Mouse (Mus musculus): ENCODE results near the gene Itm2b.

The Itm2b gene

DNA sequence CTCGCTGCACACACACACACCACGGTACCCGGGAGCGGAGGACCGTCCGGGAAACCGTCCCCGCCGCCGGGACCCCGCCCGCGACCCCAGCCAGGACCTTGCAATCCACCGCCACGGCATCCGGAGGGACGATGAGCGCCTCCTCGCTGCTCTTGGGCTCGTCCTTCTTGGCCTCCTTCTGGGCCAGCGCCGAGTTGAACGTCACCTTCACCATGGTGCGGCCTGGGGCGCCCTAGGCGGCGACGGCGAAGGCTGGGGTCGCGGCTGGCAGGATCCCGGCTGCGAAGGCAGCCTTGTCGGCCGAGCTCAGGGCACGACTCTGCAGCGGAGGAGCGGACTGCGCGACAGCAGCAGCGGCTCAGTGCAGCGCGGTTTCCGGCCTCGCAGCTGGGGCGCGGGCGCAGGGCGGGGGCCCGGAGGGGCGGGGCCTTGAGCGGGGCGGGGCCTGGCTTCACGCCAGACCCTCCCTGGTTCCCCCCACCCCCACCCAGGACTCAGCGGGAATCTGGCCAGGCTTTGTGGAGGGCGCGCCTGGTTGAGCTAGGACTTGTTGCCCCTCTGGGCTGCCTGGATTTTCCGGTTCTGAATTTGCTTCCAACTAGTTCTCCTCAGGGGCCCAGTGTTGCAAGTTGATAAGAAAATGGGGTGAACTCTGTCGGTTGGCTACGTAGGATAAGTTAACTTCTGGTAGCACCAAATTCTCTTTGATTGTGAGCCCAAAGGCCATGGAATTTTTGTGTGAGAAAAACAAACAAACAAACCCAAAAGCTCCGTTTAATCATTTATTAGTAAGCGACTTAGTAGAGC is at the start of gene Itm2b:
TSS of gene Itm2b (minus strand) at position 377 of the 807 bp plus-strand sequence.
- peak; percentile 81 for DNase-seq (ENCODE audit: low spot score)

- DNase-seq (ENCODE audit: low spot score): no peak
Observed at GRCm38 (mm10) chr14:73433487-73433886, 48.4 kb upstream of the Itm2b start.

- DNase-seq (ENCODE audit: low spot score): peak; percentile 8
Observed at GRCm38 (mm10) chr14:73430571-73430970, 45.5 kb upstream of the Itm2b start.

DNA sequence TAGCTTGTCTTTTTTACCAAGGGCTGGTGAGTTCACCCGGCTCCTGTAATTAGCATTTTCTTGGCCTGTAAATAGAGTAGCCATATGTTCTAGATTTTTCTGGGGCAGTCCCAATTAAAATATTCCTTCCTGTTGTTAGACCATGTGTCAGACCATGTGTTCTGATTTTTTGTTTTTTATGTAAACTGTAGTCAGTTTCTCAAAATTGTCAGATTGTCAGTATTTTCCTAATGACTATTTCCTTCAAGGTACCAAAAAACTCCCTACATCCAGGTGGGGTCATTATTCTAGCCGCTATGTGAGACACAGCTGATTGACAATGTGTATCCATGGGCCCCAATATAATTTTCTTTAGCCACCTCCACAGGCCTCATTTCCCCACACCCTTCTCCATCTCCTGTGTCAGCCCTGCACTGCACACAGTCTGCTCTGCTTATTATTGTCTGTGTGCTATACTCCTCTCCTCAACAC is 40.5 kb upstream of the Itm2b start:
- DNase-seq (ENCODE audit: low spot score): no peak

GRCm38 (mm10) chr14:73424961-73425360 is 39.9 kb upstream of the Itm2b start:
- no peak for DNase-seq (ENCODE audit: low spot score)

GRCm38 (mm10) chr14:73423542-73423941 is 38.5 kb upstream of the Itm2b start:
- no peak for DNase-seq (ENCODE audit: low spot score)

DNA sequence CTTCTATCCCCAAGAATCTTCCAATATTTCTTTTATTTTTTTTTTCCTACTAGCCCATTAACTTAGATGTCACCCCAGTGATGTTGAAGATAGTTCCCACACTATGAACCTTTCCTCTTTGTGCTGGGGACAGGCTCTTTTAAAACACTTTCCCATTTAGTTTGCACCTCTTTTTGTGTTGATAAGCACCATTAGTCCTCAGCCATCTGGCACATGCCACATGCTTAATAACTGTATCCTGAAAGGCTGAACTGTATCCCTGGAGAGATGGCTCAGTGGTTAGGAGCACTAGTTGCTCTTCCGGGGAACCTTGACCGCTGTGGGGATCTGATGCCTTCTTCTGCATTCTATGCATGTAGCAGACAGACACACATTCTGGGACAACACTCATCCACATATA is 37.5 kb upstream of the Itm2b start:
- DNase-seq (ENCODE audit: low spot score): no peak

DNA sequence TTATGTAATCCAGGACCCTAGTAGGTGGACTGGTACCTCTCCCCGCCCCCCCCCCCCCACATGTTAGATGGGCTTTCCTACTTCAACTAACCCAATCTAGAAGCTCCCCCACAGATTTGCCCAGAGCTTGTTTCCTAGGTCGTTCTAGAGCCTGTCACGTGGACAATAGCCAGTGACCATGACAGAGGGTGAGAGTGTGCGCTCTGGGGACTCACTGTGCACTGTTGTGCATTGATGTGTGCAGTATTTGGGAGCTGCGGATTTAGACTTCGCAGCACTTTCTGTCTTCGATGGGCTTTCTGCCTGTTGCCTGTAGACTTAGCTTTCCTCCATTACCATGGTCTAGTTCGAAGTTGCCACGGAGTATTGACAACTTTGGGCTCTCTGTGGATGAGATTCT is 36.5 kb upstream of the Itm2b start:
- DNase-seq (ENCODE audit: low spot score): no peak

DNA sequence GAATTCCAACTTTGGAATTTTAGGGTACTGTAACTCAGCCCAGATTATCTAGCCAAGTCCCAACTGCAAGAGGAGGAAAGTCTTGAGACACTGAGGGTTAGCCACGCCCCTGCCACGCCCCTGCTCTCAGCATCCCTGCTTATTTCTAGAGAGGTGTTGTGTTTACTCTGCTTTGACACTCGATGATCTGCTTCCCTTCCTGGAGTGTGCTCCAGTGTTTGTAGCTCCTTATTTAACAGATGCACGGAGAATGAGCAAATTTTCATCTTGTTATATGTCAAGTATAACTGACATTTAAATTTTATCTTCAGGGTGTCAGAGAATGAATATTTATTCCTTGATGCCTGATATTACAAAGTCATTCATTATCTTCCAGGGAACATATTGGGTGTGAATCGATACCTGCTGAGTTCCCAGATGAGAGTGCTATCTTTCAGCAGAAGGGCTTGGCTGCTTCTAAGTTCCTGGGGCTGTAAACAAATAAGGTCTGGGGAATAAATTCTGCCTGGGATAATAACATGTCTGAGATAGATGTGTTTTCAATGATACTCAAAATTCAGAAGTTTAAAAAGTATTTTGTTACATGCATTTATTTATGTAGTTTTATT is 35.2 kb upstream of the Itm2b start:
- no peak for DNase-seq (ENCODE audit: low spot score)

DNA sequence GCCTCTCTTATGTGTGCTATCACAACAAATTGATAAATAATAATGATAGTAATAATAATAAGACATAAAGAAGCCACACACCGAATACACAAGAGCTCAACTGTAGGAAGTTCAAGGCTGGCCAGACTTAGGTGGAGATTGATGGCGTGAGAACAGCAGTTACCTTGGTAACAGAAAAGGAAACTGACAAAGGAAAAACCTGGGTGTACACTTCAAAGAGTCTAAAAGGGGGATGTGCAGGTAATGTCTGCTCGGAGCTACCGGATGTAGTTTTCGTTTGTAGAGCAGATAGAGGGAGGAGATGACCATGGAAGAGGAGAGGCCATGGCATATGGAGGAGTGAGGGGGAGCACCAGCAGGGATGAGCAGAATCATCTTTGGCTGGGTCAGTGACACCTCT is 31.4 kb upstream of the Itm2b start:
- DNase-seq (ENCODE audit: low spot score): peak; percentile 24

DNA sequence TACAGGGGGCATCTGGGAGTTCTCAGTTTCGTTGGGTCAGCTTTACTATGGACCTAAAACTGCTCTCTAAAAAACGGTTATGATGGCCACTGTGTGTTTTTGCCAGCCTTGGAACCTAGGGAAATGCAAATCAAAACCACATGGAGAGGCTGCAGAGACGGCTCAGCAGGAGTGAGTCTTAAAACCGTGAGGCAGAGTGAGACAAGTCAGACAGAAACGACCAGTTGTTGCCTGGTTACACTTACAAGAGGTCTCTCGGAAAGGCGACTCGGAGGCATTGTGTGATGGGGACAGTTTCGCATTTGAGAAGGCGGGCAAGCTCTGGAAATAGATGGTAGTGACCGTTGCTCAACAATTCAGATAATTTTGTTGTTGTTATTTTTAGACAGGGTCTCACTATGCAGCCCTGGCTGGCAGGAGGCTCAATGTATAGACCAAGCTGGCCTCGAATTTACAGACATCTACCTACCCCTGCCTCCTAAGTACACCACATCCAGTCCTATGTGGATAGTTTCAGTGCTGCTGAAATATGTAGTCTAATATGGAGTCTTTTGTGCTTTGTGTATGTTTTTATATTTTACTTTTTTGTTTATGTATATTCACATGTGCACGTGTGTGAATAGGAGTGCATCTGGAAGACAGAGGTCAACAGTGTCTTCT is 30.4 kb upstream of the Itm2b start:
- DNase-seq (ENCODE audit: low spot score): no peak

DNA sequence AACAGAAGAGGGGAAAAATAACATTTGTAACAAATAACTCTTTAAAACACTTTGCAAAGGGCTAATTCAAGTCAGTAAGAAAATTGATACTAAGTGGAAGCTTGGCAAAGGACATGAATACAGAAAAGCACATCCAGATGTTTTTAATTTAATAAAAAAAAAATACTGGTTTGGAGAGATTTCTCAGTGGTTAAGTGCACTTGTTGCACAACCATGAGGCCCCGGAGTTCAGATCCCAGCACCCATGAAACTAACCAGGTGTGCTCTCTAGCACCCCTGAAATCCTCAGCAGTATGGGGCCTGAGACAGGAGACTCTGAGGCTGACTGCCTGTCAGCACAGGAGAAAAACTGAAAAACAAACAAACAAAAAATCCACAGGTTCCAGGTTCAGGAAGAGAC is 26.6 kb upstream of the Itm2b start:
- DNase-seq (ENCODE audit: low spot score): no peak

DNA sequence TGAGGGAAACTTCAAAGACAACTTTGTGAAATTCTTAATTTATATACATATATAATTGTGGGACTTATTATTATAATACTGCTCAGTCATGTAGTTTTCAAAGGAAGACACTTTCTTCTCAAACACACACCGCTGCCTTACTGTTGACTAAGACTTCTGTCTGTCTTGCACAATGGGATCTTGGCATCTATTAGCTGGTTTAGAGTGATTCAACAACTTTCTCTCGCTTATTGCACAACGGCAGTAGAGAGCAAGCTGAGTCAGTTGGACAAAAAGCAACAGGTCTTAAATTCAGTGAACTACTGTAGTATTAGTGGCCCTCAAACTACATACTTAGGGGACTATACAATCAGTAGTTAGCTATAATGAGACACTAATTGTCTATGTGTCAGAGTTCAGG is 25.0 kb upstream of the Itm2b start:
- DNase-seq (ENCODE audit: low spot score): no peak

DNA sequence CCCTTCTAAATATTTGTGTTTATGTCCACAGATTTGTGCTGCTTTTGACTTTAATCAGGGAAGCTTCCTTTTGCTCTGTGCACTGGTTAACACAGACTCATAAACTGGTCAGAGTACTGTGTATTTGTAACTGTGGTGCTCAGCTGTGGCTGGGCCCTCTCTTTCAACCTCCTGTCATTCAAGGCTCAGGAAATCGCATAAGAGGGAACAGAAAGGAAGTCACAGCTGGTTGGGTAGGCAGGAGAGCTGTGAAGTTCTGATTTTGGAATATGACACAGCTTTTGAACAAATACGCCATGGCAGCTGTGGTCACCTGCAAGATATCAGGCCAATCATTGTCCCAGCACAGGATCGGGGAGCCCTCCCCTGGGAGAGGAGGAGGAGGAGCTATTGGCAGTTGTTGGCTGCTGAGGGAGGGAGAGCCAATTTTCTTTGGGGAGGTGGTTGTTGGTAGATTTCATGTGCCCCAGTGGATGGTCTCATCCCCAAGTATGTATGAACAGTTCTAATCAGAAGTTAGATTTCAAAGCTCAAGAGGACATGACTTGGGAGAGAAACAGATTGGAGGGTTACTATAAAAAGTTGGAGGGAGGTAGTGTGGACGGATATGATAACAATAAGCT is 23.2 kb upstream of the Itm2b start:
- DNase-seq (ENCODE audit: low spot score): peak; percentile 13

DNA sequence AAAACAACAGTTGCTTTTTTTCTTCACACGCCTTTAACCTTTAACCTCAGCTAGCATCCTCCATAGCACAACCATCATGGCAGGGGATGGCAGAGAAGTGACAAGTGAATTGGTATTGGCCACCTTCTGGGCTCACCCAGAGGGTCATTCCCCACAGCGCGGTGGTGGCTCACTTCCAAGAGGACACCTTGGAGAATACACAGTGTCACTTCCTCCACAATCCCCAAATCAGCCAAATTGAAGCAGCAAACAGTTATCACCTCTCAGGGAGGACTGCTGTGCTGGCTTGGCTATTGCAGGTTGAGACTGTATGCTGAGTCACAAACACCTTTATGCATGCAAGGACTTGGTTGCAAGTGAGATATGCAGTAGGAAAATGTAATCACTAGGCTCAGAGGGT is 18.9 kb upstream of the Itm2b start:
- no peak for DNase-seq (ENCODE audit: low spot score)

DNA sequence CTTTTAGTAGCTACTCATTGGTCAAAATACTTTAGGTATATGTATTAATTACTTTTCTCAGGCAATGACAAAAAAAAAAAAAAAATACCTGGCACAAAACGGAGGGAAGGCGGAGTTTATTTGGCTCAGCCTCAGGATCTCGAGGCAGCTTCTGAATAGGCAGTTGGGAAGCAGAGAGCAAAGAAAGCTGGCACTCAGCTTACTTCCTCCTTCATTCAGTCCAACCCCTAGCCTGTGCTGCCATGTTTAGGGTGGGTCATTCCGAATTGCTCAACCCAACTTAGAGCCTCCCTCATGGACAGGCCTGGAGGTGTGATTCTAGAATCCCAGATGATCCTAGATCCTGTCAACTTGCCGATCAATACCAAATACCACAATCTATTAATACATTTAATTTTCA is 18.3 kb upstream of the Itm2b start:
- no peak for DNase-seq (ENCODE audit: low spot score)

- DNase-seq (ENCODE audit: low spot score): no peak
Observed at GRCm38 (mm10) chr14:73402296-73403035, 17.4 kb upstream of the Itm2b start.

GRCm38 (mm10) chr14:73401408-73401807 is 16.3 kb upstream of the Itm2b start:
- DNase-seq (ENCODE audit: low spot score): no peak

DNA sequence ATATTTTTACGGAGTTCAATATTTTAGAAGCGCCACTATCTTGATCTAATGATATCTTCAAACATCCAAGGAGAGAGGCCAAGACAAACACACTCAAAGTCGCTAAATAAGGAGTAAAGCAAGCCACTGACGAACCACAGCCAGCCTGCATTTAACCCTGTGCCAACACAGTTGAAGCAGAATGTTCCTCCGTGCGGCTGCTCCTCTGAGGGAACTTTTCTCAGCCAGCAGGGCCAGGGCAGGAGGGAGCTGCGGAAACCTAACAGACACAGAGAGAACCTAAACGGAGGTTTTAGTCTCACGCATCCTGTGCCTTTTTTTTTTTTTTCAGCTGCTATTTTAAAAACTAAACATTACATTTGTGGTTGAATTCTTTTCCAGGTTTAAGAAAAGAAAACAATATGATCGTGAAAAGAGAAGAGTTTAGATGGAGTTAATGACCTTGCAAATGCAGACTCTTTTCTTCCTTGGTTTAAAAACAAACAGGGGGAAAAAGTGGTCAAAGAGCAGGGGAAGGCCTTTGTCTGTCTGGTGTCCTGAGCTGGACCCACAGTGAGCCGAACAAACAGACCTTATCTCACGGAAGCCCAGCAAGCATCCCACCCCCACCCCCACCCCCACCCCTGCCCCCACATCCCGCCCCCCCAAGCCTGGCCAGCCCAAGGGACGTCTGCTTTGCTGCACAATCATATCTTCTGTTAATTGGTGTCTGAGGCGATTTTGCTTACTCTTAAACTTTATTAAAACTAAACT is 15.0 kb upstream of the Itm2b start:
- peak; percentile 32 for DNase-seq (ENCODE audit: low spot score)

DNA sequence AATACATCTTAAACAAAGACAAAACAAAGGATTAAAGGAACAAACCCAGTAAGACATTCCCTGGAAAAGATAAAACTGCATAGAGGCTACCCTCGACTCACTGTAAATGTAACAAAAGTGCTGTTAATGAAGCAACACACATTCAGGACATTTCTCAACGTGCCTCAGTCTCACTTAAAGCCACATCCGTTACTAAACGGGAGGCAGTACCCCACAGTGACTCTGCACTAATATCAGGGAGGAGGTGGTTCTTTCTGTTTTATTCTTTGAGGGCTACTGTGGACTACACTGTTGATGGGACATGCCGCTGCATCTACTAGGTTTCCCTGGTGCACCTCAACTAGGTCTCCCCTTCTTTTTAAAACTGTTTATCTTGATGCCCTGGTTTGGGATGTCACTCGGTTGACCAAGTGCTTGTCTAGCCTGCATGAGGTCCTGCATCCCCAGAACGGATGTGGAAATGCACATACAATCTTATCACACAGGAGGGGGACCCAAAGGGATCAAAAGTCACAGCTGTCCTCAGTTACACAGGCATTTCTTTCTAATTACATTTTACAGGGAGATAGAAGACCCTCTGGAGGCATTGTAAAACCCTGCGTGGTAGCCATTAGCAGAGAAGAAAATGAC is 13.4 kb upstream of the Itm2b start:
- DNase-seq (ENCODE audit: low spot score): peak; percentile 36

DNA sequence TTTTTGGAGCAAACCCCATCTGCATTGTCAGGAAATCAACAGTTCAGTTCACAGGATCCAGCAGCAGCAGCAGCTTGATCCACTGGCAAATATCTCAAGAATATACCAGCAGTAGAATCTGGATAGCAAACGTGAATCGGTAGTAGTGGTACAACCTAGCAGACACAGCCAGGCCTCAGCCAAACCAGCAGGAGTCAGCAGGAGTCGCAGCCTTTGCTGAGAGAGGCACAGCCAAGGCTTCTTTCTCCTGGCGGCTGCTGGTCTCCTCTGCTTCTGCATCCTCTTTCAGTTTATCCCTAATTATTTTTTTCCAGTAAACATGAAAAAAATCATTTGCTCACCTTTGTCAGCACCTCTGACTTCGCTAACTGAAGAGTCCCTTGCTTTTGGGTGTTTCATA is 10.7 kb upstream of the Itm2b start:
- no peak for DNase-seq (ENCODE audit: low spot score)
